Mouse (Mus musculus): ENCODE measurements at regions not wholly inside any gene's neighbourhood (a gene's known extent, or its start where the extent isn't known, plus 50 kb on each side); places are given as distances from the start of the nearest gene placed in this dataset.

DNA sequence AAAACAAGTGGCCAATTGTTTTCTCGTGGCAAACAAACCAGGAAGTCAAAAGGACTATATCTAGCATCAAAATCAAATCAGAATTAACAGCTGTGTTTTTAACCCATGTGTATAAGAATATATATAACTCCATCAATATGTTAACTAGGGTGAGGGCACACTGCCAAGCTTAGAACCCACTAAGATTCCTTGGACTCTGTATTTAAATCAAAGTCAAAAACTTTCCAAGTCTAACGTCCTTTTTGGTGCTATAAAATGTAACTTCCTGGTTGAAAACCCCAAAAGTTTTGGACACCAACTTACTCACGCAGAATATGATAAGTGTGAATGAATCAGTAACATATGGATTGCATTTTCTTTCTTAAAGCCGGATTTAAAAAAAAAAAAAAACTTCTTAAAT lies 647.9 kb upstream of the Cited2 start:
- Histone ChIP-seq H3K4me1 (ENCODE audit: control insufficient read depth, insufficient read depth, low read length) (peaks cover 6% of the 10 kb centered on the region; the same call in 1 of the 2 replicates), H3K4me2 (ENCODE audit: low read length) (no peak overlapping the region), H3K36me3 (ENCODE audit: control insufficient read depth, insufficient read depth, low read length) (no peaks in the 10 kb centered on the region), H3K27ac (ENCODE audit: low read length) (no peak overlapping the region), H3K27me3 (ENCODE audit: control insufficient read depth, insufficient read depth, low read depth, low read length) (no peaks in the 10 kb centered on the region), H3K9ac (ENCODE audit: low read depth, low read length) (no peak overlapping the region), H3K4me3 (ENCODE audit: low read depth, low read length) (no peak overlapping the region), H3K9me3 (replicated peaks; ENCODE audit: control insufficient read depth, low read length, poor library complexity, severe bottlenecking) (no peaks in the 10 kb centered on the region)
- ATAC-seq = no peak
- 68% methylated on average over 4 of the region's 4 CpGs for WGBS

DNA sequence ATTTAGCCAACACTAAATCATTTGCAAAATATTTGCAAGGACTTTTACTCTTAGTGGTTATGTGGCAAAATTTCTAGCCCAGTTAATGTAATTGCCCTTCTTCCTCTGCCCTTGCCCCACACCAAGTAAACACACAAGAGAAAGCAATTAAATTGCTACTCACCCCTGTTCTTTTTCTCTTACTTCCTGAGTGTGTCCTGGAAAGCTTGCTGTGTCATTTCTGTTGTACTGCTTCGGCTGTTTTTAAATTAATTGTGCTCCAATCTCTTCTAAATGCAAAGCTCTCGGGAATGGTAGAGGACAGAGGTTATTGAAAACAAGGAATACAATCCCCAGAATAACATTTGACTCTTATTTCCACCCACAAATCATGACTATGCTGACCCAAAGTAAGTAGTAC lies 647.4 kb upstream of the Cited2 start:
- no peak for ATAC-seq
- Histone ChIP-seq H3K27ac (ENCODE audit: low read length) (no peak overlapping the region), H3K4me3 (ENCODE audit: low read depth, low read length) (no peak overlapping the region), H3K9me3 (replicated peaks; ENCODE audit: control insufficient read depth, low read length, poor library complexity, severe bottlenecking) (no peaks in the 10 kb centered on the region), H3K27me3 (ENCODE audit: control insufficient read depth, insufficient read depth, low read depth, low read length) (no peaks in the 10 kb centered on the region), H3K4me2 (ENCODE audit: low read length) (no peak overlapping the region), H3K4me1 (ENCODE audit: control insufficient read depth, insufficient read depth, low read length) (peaks cover 6% of the 10 kb centered on the region; the same call in 1 of the 2 replicates), H3K9ac (ENCODE audit: low read depth, low read length) (no peak overlapping the region), H3K36me3 (ENCODE audit: control insufficient read depth, insufficient read depth, low read length) (no peaks in the 10 kb centered on the region)
- 19% methylated on average over 2 of the region's 2 CpGs for WGBS

GRCm38 (mm10) chr10:17076186-17076585 lies 646.8 kb upstream of the Cited2 start:
- no peak for ATAC-seq

DNA sequence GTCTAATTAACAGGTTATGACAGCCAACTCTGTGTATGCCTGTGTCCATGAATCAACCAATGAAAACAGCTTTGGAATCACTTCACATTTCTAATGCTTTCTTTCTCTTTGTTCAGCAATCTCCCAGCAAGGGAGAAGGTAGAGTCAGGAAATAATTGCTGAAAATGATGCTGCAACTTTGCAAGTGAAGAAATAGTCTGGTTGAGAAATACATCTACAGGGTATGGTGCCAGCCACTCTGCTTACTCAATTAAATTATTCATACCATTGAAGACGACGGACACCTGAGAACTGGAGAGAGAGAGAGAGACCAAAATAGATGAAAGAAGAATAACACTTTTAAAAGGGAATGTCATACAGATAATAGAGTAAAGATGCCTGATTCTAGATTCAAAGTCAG lies 645.4 kb upstream of the Cited2 start:
- Histone ChIP-seq H3K36me3 (ENCODE audit: control insufficient read depth, insufficient read depth, low read length) (no peaks in the 10 kb centered on the region), H3K9me3 (replicated peaks; ENCODE audit: control insufficient read depth, low read length, poor library complexity, severe bottlenecking) (no peaks in the 10 kb centered on the region), H3K4me1 (ENCODE audit: control insufficient read depth, insufficient read depth, low read length) (peaks cover 6% of the 10 kb centered on the region; the same call in 1 of the 2 replicates), H3K27me3 (ENCODE audit: control insufficient read depth, insufficient read depth, low read depth, low read length) (no peaks in the 10 kb centered on the region), H3K9ac (ENCODE audit: low read depth, low read length) (no peak overlapping the region), H3K4me3 (ENCODE audit: low read depth, low read length) (no peak overlapping the region), H3K27ac (ENCODE audit: low read length) (no peak overlapping the region), H3K4me2 (ENCODE audit: low read length) (no peak overlapping the region)
- no peak for ATAC-seq
- 73% methylated on average over 2 of the region's 2 CpGs for WGBS

More at GRCm38 (mm10) chr10:17076186-17076585, 646.8 kb upstream of the Cited2 start:
- no peaks in the 10 kb centered on the region for H3K9me3 ChIP-seq (replicated peaks; ENCODE audit: control insufficient read depth, low read length, poor library complexity, severe bottlenecking)
- H3K9ac ChIP-seq (ENCODE audit: low read depth, low read length) = no peak overlapping the region
- H3K4me1 ChIP-seq (ENCODE audit: control insufficient read depth, insufficient read depth, low read length) = peaks cover 6% of the 10 kb centered on the region; the same call in 1 of the 2 replicates
- 79% methylated on average over 4 of the region's 4 CpGs for WGBS
- H3K4me2 ChIP-seq (ENCODE audit: low read length) = no peak overlapping the region
- H3K4me3 ChIP-seq (ENCODE audit: low read depth, low read length) = no peak overlapping the region
- no peak overlapping the region for H3K27ac ChIP-seq (ENCODE audit: low read length)
- H3K27me3 ChIP-seq (ENCODE audit: control insufficient read depth, insufficient read depth, low read depth, low read length) = no peaks in the 10 kb centered on the region
- no peaks in the 10 kb centered on the region for H3K36me3 ChIP-seq (ENCODE audit: control insufficient read depth, insufficient read depth, low read length)

DNA sequence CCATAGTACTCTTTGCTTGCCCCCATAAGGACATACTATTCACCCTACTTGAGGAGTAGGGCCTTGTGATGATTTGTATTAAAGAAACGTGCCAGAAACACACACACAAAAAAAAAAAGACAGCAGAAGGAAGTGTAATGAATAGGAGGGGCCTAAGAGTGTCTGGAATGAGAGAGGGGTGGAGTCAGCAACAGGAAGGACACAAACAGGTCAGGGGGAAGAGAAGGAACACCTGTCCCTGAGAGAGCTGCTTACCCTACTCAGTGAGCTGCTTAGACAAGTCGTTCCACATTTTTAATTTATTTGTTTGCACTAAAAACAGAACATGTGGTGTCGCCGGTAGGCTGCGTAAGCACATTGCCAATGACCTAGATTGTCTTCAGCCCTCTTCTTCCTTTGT lies 642.2 kb upstream of the Cited2 start:
- WGBS = 82% methylated on average over 5 of the region's 5 CpGs
- Histone ChIP-seq H3K4me1 (ENCODE audit: control insufficient read depth, insufficient read depth, low read length) (no peaks in the 10 kb centered on the region), H3K36me3 (ENCODE audit: control insufficient read depth, insufficient read depth, low read length) (no peaks in the 10 kb centered on the region), H3K27me3 (ENCODE audit: control insufficient read depth, insufficient read depth, low read depth, low read length) (no peaks in the 10 kb centered on the region), H3K9me3 (replicated peaks; ENCODE audit: control insufficient read depth, low read length, poor library complexity, severe bottlenecking) (no peaks in the 10 kb centered on the region), H3K4me2 (ENCODE audit: low read length) (no peak overlapping the region), H3K4me3 (ENCODE audit: low read depth, low read length) (no peak overlapping the region), H3K27ac (ENCODE audit: low read length) (no peak overlapping the region), H3K9ac (ENCODE audit: low read depth, low read length) (no peak overlapping the region)
- no peak for ATAC-seq

GRCm38 (mm10) chr10:17082926-17083325 lies 640.1 kb upstream of the Cited2 start:
- Histone ChIP-seq H3K4me1 (ENCODE audit: control insufficient read depth, insufficient read depth, low read length) (no peaks in the 10 kb centered on the region), H3K36me3 (ENCODE audit: control insufficient read depth, insufficient read depth, low read length) (no peaks in the 10 kb centered on the region), H3K4me2 (ENCODE audit: low read length) (no peak overlapping the region), H3K27ac (ENCODE audit: low read length) (no peak overlapping the region), H3K4me3 (ENCODE audit: low read depth, low read length) (no peak overlapping the region), H3K9me3 (replicated peaks; ENCODE audit: control insufficient read depth, low read length, poor library complexity, severe bottlenecking) (no peaks in the 10 kb centered on the region), H3K27me3 (ENCODE audit: control insufficient read depth, insufficient read depth, low read depth, low read length) (no peaks in the 10 kb centered on the region), H3K9ac (ENCODE audit: low read depth, low read length) (no peak overlapping the region)
- no peak for ATAC-seq
- 88% methylated on average over 4 of the region's 4 CpGs for WGBS

GRCm38 (mm10) chr10:17102065-17102464 lies 621.0 kb upstream of the Cited2 start:
- H3K4me1 ChIP-seq (ENCODE audit: control insufficient read depth, insufficient read depth, low read length) = peaks cover 3% of the 10 kb centered on the region; the same call in 1 of the 2 replicates
- no peak overlapping the region for H3K9ac ChIP-seq (ENCODE audit: low read depth, low read length)
- H3K4me3 ChIP-seq (ENCODE audit: low read depth, low read length) = no peak overlapping the region
- no peak overlapping the region for H3K27ac ChIP-seq (ENCODE audit: low read length)
- H3K27me3 ChIP-seq (ENCODE audit: control insufficient read depth, insufficient read depth, low read depth, low read length) = no peaks in the 10 kb centered on the region
- 0% methylated on average over 1 of the region's 1 CpGs for WGBS
- no peak for ATAC-seq
- no peaks in the 10 kb centered on the region for H3K9me3 ChIP-seq (replicated peaks; ENCODE audit: control insufficient read depth, low read length, poor library complexity, severe bottlenecking)
- no peaks in the 10 kb centered on the region for H3K36me3 ChIP-seq (ENCODE audit: control insufficient read depth, insufficient read depth, low read length)
- no peak overlapping the region for H3K4me2 ChIP-seq (ENCODE audit: low read length)

- WGBS = 87% methylated on average over 2 of the region's 2 CpGs
These were observed 619.6 kb upstream of the Cited2 start for GRCm38 (mm10) chr10:17103416-17103815.

GRCm38 (mm10) chr10:17106831-17107230 lies 616.2 kb upstream of the Cited2 start:
- Histone ChIP-seq H3K4me3 (ENCODE audit: low read depth, low read length) (no peak overlapping the region), H3K27me3 (ENCODE audit: control insufficient read depth, insufficient read depth, low read depth, low read length) (no peaks in the 10 kb centered on the region), H3K4me1 (ENCODE audit: control insufficient read depth, insufficient read depth, low read length) (peaks cover 3% of the 10 kb centered on the region; the same call in 1 of the 2 replicates), H3K27ac (ENCODE audit: low read length) (no peak overlapping the region), H3K9ac (ENCODE audit: low read depth, low read length) (no peak overlapping the region), H3K4me2 (ENCODE audit: low read length) (no peak overlapping the region), H3K9me3 (replicated peaks; ENCODE audit: control insufficient read depth, low read length, poor library complexity, severe bottlenecking) (no peaks in the 10 kb centered on the region), H3K36me3 (ENCODE audit: control insufficient read depth, insufficient read depth, low read length) (no peaks in the 10 kb centered on the region)
- no peak for ATAC-seq
- 97% methylated on average over 1 of the region's 1 CpGs for WGBS

More at GRCm38 (mm10) chr10:17103416-17103815, 619.6 kb upstream of the Cited2 start:
- no peak for ATAC-seq
- Histone ChIP-seq H3K36me3 (ENCODE audit: control insufficient read depth, insufficient read depth, low read length) (no peaks in the 10 kb centered on the region), H3K4me3 (ENCODE audit: low read depth, low read length) (no peak overlapping the region), H3K4me1 (ENCODE audit: control insufficient read depth, insufficient read depth, low read length) (peaks cover 3% of the 10 kb centered on the region; the same call in 1 of the 2 replicates), H3K9ac (ENCODE audit: low read depth, low read length) (no peak overlapping the region), H3K27ac (ENCODE audit: low read length) (no peak overlapping the region), H3K4me2 (ENCODE audit: low read length) (no peak overlapping the region), H3K9me3 (replicated peaks; ENCODE audit: control insufficient read depth, low read length, poor library complexity, severe bottlenecking) (no peaks in the 10 kb centered on the region), H3K27me3 (ENCODE audit: control insufficient read depth, insufficient read depth, low read depth, low read length) (no peaks in the 10 kb centered on the region)

Data from midbrain, embryonic 16.5 days (tissue).